Mouse (Mus musculus): Measurements from ENCODE around the gene Gm49337. TPM values are rescaled to one million over a fixed set of nuclear protein-coding genes. Genes with fewer than 3 reads are reported as not detected.

Gene Gm49337
- total RNA-seq (2021), result 1 to 10 TPM in 1 of 2 experiments, not detected in 1; 1.2 TPM

GRCm38 (mm10) chr4:116173072-116173471 is at the start of gene Gm49337, which contains the start of gene 1700042G07Rik:
Gene Gm49337, plus strand, starts transcription at chr4:116173384.
Gene 1700042G07Rik, plus strand, starts transcription at chr4:116173372.
- DNase-seq, result no peak

GRCm38 (mm10) chr4:116123602-116124519 is 49.3 kb upstream of the Gm49337 start, which contains the start of the genes Rad54l and Pomgnt1:
Gene Rad54l, minus strand, starts transcription at chr4:116123690.
Gene Pomgnt1, plus strand, starts transcription at chr4:116123840.
- peak; percentile 75 to 78 for DNase-seq

- DNase-seq, result no peak
Observed at GRCm38 (mm10) chr4:116125803-116126386, 47.3 kb upstream of the Gm49337 start.

- no peak for DNase-seq
Observed at GRCm38 (mm10) chr4:116127956-116128355, 45.2 kb upstream of the Gm49337 start.

- DNase-seq, result no peak
Observed at GRCm38 (mm10) chr4:116133126-116133525, 40.1 kb upstream of the Gm49337 start.

- no peak for DNase-seq
Observed at GRCm38 (mm10) chr4:116134990-116135389, 38.2 kb upstream of the Gm49337 start.

GRCm38 (mm10) chr4:116137421-116137996 is 35.7 kb upstream of the Gm49337 start:
- DNase-seq, result no peak

- no peak for DNase-seq
Observed at GRCm38 (mm10) chr4:116140801-116141574, 32.2 kb upstream of the Gm49337 start.

GRCm38 (mm10) chr4:116141736-116142135 is 31.4 kb upstream of the Gm49337 start:
- DNase-seq, result no peak

- DNase-seq, result no peak
Observed at GRCm38 (mm10) chr4:116142269-116142668, 30.9 kb upstream of the Gm49337 start.

- DNase-seq, result no peak
Observed at GRCm38 (mm10) chr4:116143317-116143811, 29.8 kb upstream of the Gm49337 start.

- DNase-seq, result peak; percentile 74 to 76
Observed at GRCm38 (mm10) chr4:116143891-116144717, 29.1 kb upstream of the Gm49337 start.

- DNase-seq, result no peak
Observed at GRCm38 (mm10) chr4:116149812-116150155, 23.4 kb upstream of the Gm49337 start.

GRCm38 (mm10) chr4:116150156-116150861 is 22.9 kb upstream of the Gm49337 start:
- DNase-seq, result peak; percentile 49 to 60

GRCm38 (mm10) chr4:116150862-116151221 is 22.3 kb upstream of the Gm49337 start:
- DNase-seq, result no peak

- DNase-seq, result no peak
Observed at GRCm38 (mm10) chr4:116151238-116151637, 21.9 kb upstream of the Gm49337 start, which contains the start of gene Lurap1. Gene Lurap1, minus strand, starts transcription at chr4:116151338.

GRCm38 (mm10) chr4:116152702-116153101 is 20.5 kb upstream of the Gm49337 start:
- DNase-seq, result no peak

- DNase-seq, result no peak
Observed at GRCm38 (mm10) chr4:116157882-116158281, 15.3 kb upstream of the Gm49337 start.

GRCm38 (mm10) chr4:116159912-116160311 is 13.3 kb upstream of the Gm49337 start:
- no peak for DNase-seq

GRCm38 (mm10) chr4:116160769-116161168 is 12.4 kb upstream of the Gm49337 start:
- peak; percentile 69 to 70 for DNase-seq

- no peak for DNase-seq
Observed at GRCm38 (mm10) chr4:116162142-116162541, 11.0 kb upstream of the Gm49337 start.

Data from layer of hippocampus, postnatal 36 days (tissue).